Mouse (Mus musculus) liver, postnatal 0 days (tissue): ENCODE data around the gene Gm9747. TPM values are rescaled to one million over a fixed set of nuclear protein-coding genes. Genes with fewer than 3 reads are reported as not detected.

Source experiments
- ATAC-seq: fragments of 200-750 bp; cut with Nextera tagmentation; 2 replicates; pipeline ENCODE4 v1.8.0; 2017; ENCODE audit warnings: mild to moderate bottlenecking, moderate library complexity
- DNase-seq: peaks from one replicate; pipeline ENCODE4 v3.0.0-alpha.2; 2016
- H3K27ac ChIP-seq: fragments of 300-500 bp; sonication (generic); 2 replicates; pipeline ENCODE4 v1.5.1; 2014; ENCODE audit warnings: antibody characterized with exemption, moderate library complexity, mild to moderate bottlenecking, low read depth
- H3K27me3 ChIP-seq: fragments of 300-500 bp; sonication (generic); 2 replicates; pipeline ENCODE4 v1.6.1; 2014; ENCODE audit warnings: low read length, control low read depth, mixed read lengths; ENCODE audit not compliant: insufficient read depth
- H3K36me3 ChIP-seq: fragments of 300-500 bp; sonication (generic); replicated peaks from 2 replicates; pipeline ENCODE4 v1.6.1; 2014; ENCODE audit warnings: mild to moderate bottlenecking, control low read depth, low read length, moderate library complexity, mixed read lengths; ENCODE audit not compliant: insufficient read depth
- H3K4me1 ChIP-seq: fragments of 300-500 bp; sonication (generic); 2 replicates; pipeline ENCODE4 v1.6.1; 2014; ENCODE audit warnings: antibody characterized with exemption, mild to moderate bottlenecking, control low read depth; ENCODE audit not compliant: insufficient read depth
- H3K4me2 ChIP-seq: fragments of 300-500 bp; sonication (generic); 2 replicates; pipeline ENCODE4 v1.6.1; 2014; ENCODE audit warnings: low read depth, mild to moderate bottlenecking, low read length, moderate library complexity, mixed read lengths
- H3K4me3 ChIP-seq: fragments of 300-500 bp; sonication (generic); 2 replicates; pipeline ENCODE4 v1.5.1; 2014; ENCODE audit warnings: low read depth, low read length
- H3K9ac ChIP-seq: fragments of 300-500 bp; sonication (generic); replicated peaks from 2 replicates; pipeline ENCODE4 v1.6.1; 2014; ENCODE audit warnings: mild to moderate bottlenecking, moderate library complexity
- H3K9me3 ChIP-seq: fragments of 300-500 bp; sonication (generic); 2 replicates; pipeline ENCODE4 v1.6.1; 2016; ENCODE audit warnings: mild to moderate bottlenecking, control low read depth, low read length, mixed read lengths
- CTCF ChIP-seq: sonication (generic); IDR thresholded peaks from 2 replicates; pipeline ENCODE4 v1.5.1; 2016; ENCODE audit warnings: antibody characterized with exemption, low read depth
- EP300 ChIP-seq: IDR thresholded peaks from 2 replicates; pipeline ENCODE4 v1.6.1; 2016; ENCODE audit warnings: antibody characterized with exemption, low read depth, mild to moderate bottlenecking
- whole genome bisulfite sequencing: fragments of 180-500 bp; shearing (Covaris S2); extraction: QIAGEN DNeasy Blood & Tissue Kit; methylation state at CpG from one replicate; pipeline ENCODE4 v1.1.7; 2014; ENCODE audit not compliant: insufficient replicate concordance; 5-methylcytosine and 5-hydroxymethylcytosine counted together
- polyA plus RNA-seq: library from polyadenylated mRNA; unstranded; fragments of >200 nt; fragmentation: Nextera tagmentation; extraction: Ambion mirVana; gene quantifications from 2 replicates; pipeline ENCODE4 v1.2.1, GENCODE M21; 2015

Gene Gm9747
- polyA plus RNA-seq, 1 experiment from 2014 or later = 3.4 TPM

DNA sequence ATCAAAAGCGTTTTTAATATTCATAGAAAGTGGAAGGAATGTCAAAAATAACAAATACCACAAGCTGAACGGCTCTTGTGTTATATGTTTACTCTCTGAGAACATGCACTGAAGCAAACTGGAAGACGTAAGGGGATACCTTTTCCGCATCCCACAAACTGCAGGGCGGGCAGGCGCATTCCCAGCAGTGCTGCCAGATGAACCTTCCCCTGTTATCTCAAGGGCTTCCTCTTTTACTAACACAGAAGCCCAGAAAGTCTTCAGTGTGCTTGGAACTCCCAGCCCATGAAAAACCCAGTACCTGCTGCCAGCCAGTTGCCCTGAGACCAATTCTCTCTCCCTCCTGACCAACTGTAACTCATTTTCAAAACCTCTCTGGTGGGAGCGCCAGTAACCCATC lies 32.3 kb upstream of the Gm9747 start:
- WGBS = 55% methylated on average over 7 of the region's 7 CpGs

DNA sequence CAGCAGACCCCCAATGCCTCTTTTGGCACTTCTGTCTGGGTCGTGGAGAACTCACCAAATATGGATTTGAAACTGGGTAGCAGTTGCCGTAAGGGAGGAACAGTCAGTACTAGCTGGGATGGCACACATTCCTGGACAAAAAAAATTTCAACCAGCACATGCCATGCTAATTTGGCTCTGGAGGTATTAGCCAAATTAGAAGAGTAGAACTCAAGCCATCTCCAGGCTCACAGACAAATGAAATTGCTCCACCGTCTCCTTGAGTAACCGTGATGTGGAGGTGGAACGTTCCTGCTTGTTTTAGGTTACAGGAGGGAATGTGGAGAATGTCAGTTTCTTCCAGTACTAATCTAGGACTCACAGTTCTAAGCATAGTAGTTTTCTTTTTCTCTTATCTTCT lies 25.4 kb upstream of the Gm9747 start:
- Histone ChIP-seq H3K9ac (no peak overlapping the region), H3K4me3 (no peak overlapping the region), H3K27me3 (no peaks in the 10 kb centered on the region), H3K4me1 (no peaks in the 10 kb centered on the region), H3K4me2 (no peak overlapping the region), H3K36me3 (no peaks in the 10 kb centered on the region), H3K27ac (no peak overlapping the region), H3K9me3 (no peaks in the 10 kb centered on the region)
- DNase-seq (no peak), ATAC-seq (no peak)
- 78% methylated on average over 5 of the region's 5 CpGs for WGBS
- TF ChIP-seq EP300 (no peak), CTCF (no peak)

More for the DNA sequence above, 32.3 kb upstream of the Gm9747 start:
- TF ChIP-seq CTCF (no peak), EP300 (no peak)
- Histone ChIP-seq H3K4me3 (no peak overlapping the region), H3K9ac (no peak overlapping the region), H3K4me2 (no peak overlapping the region), H3K4me1 (no peaks in the 10 kb centered on the region), H3K36me3 (no peaks in the 10 kb centered on the region), H3K9me3 (no peaks in the 10 kb centered on the region), H3K27me3 (no peaks in the 10 kb centered on the region), H3K27ac (no peak overlapping the region)
- DNase-seq = no peak
- no peak for ATAC-seq

DNA sequence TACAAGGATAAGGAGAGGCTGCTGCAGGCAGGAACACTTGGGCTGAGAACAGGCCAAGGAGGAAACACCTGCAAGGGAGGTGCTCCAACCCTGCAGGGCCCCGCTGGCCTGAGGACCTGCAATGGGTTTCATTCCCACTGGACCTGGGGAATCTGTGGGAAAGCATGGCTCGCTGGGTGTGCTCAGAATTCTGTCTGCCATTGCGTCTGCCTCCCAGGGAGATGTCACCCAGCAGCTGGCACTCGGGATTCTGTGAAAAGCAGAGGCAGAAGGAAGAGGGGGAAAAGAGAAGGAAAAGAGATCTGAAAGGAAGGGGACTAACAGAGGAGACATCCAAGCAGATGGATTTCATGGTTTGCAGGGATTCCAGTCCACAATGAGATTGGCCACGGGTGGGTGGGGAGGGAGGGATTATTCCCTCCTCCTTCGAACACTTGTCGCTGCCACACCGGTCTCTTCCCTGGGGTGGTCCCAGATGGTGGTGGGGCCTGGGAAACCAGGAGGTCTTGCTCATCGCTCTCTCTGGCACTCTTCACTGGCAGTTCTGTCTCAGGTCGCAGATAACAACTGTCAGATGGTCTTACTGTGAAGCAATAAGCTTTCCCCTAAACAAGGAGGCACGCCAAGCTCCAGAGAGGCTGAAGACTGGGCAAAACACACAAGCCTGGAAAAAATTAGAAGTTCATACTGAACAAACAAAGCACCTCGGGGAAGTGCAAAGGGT lies 12.1 kb upstream of the Gm9747 start:
- Histone ChIP-seq H3K27me3 (no peaks in the 10 kb centered on the region), H3K4me2 (no peak overlapping the region), H3K4me3 (no peak overlapping the region), H3K4me1 (0 out of 2 replicates have a peak, but pooled peaks cover 4% of the 10 kb centered on the region), H3K36me3 (no peaks in the 10 kb centered on the region), H3K9ac (no peak overlapping the region), H3K9me3 (no peaks in the 10 kb centered on the region), H3K27ac (no peak overlapping the region)
- WGBS = 67% methylated on average over 12 of the region's 12 CpGs
- DNase-seq = no peak
- ATAC-seq = no peak
- no peak for TF ChIP-seq CTCF
- no peak for TF ChIP-seq EP300

DNA sequence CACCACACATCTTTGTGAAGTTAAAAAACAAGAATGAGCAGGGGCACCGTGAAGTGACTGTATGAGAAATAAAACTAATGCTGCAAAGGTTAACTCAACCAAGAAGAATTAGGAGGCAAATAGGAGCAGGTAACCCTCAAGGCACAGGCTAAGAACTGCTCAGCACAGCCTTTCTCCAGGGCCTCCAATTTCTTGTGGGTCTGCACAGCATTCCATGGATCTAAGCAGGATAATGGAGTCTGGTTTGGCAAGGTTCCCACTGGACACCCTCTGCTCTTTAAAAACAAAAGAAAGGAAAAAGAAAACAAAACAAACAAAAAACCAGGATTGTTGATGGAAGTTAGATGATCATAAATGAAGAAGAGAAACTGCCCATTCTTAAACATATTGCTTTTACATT lies 11.4 kb upstream of the Gm9747 start:
- WGBS = 37% methylated on average over 1 of the region's 1 CpGs
- Histone ChIP-seq H3K4me3 (no peak overlapping the region), H3K9ac (no peak overlapping the region), H3K4me1 (0 out of 2 replicates have a peak, but pooled peaks cover 4% of the 10 kb centered on the region), H3K36me3 (no peaks in the 10 kb centered on the region), H3K27ac (no peak overlapping the region), H3K27me3 (no peaks in the 10 kb centered on the region), H3K9me3 (no peaks in the 10 kb centered on the region), H3K4me2 (no peak overlapping the region)
- ATAC-seq = no peak
- no peak for DNase-seq
- TF ChIP-seq EP300 (no peak), CTCF (no peak)

DNA sequence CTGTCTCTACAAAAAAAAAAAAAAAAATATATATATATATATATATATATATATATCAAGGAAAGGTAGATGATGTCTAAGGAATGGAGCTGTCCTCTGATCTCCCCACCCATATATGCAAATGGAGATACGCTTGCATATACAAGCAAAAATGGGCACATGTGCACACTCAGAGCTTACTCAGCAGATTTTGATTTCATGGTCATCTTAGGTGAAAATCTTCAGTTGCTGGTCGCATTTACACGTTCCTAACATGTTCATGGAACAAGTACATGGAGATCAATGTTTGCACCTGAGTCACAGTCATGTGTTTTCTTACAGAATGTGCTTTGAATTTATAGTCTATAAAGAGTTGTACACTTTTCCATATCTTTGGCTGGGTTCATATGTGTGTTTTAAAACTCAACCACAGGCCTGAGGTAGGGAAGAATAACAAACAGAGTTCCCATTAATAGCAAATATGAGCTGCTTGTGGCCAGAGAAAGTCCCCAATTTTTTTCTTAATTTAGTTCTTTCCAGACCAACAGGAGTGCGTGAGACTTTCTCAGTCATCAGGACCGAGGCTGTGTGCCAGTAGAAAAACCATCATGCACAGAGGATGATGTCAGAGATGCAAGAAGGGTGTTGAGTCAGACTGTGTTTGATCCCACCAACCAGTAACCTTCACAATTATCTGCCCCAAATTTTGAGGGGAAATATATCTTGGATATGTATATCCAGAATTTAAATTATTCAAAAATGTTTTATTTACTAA lies 9.7 kb upstream of the Gm9747 start:
- no peaks in the 10 kb centered on the region for H3K36me3 ChIP-seq
- H3K4me3 ChIP-seq = no peak overlapping the region
- no peaks in the 10 kb centered on the region for H3K9me3 ChIP-seq
- 81% methylated on average over 5 of the region's 5 CpGs for WGBS
- H3K9ac ChIP-seq = no peak overlapping the region
- ATAC-seq (no peak), DNase-seq (no peak)
- H3K4me2 ChIP-seq = no peak overlapping the region
- no peaks in the 10 kb centered on the region for H3K27me3 ChIP-seq
- no peak overlapping the region for H3K27ac ChIP-seq
- TF ChIP-seq EP300 = no peak
- no peak for TF ChIP-seq CTCF
- 0 out of 2 replicates have a peak, but pooled peaks cover 4% of the 10 kb centered on the region for H3K4me1 ChIP-seq

DNA sequence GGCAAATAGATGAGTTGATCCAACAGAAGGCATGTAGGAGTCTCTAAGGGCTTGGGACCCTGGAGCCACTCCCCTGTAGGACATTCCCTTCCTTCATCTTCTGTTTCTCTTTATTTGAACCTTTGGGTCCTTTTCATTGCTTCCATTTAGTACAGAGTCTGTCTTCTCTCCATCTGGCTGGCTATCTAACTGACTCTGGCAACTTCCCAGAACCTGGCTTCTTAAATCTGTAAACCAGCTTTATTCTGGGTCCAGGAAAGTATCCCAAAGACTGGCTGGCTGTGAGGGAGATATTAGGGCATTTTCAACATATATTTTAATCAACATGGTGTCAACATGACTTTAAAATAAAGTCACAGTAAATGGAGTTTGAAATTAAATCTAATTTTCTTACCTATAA lies 4.1 kb upstream of the Gm9747 start:
- H3K4me2 ChIP-seq = no peak overlapping the region
- ATAC-seq = no peak
- no peak for TF ChIP-seq EP300
- TF ChIP-seq CTCF = no peak
- H3K27ac ChIP-seq = no peak overlapping the region
- H3K27me3 ChIP-seq = no peaks in the 10 kb centered on the region
- no peaks in the 10 kb centered on the region for H3K9me3 ChIP-seq
- H3K4me3 ChIP-seq = no peak overlapping the region
- no peak overlapping the region for H3K9ac ChIP-seq
- H3K4me1 ChIP-seq = no peaks in the 10 kb centered on the region
- DNase-seq = no peak
- no peaks in the 10 kb centered on the region for H3K36me3 ChIP-seq
